Mouse (Mus musculus) CD4-positive, CD25-positive, alpha-beta regulatory T cell, adult 2 months (primary cell): Measurements from ENCODE around the gene Lcn4.

Experiments used
- DNase-seq: peaks from one replicate; pipeline ENCODE4 v3.0.0-alpha.2; 2012; ENCODE audit warnings: low read depth, low spot score

Lcn4 gene

GRCm38 (mm10) chr2:26671182-26671581 is at the start of gene Lcn4:
Gene Lcn4, minus strand, starts transcription at chr2:26671282.
- DNase-seq, result no peak

DNA sequence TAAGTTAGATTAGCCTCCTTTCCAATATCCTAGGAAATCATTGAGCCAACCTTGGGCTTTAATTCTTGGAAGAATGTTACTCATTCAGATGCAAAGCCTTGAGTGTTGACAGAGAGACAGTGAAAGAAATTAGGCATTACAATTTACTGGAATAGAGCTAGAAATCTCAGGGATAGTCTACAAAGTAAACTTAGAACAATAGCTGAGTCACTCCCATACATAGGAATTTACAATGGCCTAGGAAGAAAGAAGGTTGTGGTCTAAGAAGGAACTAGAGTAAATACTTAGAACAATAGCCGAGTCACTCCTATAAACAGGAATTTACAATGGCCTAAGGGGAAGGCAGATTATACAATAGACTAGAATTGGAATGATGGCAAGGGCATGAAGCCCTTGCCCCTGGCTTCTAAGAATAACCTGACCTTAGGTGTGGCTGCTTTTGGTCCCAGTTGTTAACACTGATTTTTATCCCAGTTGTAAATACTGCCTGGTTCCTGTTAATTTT is 15.1 kb upstream of the Lcn4 start:
- DNase-seq, result no peak

- peak; percentile 69 for DNase-seq
These were observed 2.3 kb downstream of the Lcn4 start for GRCm38 (mm10) chr2:26668746-26669145.

DNA sequence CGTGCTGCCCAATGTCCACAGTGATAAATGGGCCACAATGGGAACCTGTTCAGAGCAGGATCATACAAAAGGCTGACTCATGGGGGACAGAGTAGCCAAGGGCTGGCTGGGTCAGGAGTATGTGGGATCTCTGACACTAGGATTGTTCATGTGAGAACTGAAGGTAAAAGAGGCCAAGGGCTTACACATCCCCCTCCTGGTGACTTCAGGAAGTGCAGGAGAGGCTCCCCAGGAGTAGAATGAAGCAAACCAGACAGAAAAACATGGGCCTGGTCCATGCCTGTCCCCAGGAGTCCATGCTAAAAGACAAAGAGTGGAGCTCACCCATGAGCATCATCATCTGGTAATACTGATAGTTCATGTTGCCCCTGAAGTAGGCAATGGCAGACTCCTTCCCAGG is 7.5 kb downstream of the Lcn4 start:
- DNase-seq, result peak; percentile 78

DNA sequence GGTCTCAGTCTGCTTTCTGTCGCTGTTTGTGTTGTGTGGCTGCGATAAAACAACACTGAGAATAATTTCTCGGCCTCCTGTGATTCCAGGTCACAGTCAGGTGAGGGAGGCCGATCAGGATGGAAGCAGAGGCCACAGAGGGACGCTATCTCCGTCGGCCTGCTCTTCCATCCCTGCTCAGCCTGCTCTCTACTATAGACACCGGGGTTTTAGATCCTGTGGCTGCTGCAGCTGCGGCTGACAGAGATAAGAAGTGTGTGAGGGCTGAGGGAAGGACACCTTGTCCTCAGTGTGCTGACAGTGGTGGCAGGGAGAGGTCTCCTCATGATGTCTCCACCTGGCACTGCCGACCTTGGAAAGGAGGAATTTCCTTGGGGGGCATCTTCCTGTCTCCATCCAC is 8.0 kb downstream of the Lcn4 start:
- no peak for DNase-seq

- no peak for DNase-seq
These were observed 8.6 kb downstream of the Lcn4 start for GRCm38 (mm10) chr2:26662509-26662882.

GRCm38 (mm10) chr2:26661768-26662508 is 9.1 kb downstream of the Lcn4 start:
- DNase-seq, result no peak

DNA sequence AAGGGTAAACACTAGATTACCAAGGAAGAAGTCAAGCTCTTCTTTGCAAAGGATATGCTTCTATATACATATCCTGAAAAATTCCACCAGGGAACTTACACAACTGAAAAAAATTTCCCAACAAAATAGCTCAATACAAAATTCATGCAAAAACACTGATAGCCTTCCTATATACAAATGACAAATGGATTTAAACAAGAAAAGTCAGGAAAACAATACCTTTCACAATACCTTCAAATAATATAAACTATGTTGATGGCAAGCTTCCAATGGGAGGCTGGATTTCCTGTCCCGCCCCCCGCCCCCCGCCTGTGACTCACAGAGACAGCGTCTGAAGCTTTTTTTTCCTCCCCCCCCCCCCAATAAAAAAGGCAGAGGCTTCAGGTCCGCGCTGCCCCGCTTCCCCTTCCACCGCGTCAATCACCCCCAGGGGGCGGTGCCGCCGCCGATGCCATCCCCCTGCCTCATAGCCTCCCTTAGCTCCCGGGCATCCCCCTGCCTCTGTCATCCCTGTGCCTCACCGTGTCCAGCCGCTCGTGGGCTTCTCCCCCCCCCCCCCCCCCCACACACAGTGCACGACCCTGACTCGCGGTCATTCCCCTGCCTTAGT is 9.8 kb downstream of the Lcn4 start:
- DNase-seq, result peak; percentile 68

DNA sequence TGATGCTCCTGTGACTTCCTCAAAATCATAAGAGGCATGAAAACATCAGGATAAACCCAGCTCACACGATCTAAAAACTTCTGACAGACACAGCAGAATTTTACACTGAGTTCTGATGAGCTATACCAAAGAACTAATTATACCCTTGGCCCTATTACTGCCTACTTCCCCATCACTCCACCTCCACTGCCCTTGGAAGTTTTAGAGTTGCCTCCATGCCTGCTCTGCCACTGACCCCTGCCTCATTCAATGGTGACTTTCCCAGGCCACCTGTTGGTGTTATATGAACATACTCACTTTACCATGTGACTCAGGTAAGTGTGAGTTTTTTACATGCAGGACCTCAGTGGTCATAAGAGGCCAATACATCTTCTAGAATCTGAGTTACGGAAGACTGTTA is 13.7 kb downstream of the Lcn4 start:
- no peak for DNase-seq

DNA sequence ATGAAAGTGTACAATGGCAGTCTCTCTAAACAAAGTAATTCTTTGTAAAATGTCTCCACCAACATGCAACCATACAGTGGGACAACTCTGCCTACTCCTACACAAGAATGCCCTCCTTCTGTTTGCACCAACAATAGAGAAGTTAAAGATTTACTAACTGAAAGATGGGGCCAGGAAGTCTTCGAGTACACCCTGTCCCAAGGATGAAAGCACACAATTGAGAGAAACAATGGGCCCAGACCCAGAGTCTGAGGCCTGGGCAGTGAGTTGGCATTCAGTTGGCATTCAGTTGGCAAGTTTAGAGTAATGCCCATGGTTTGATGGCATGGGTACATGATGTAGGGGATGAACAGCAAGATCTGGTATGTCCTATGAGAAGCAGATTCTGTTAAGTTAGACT is 16.4 kb downstream of the Lcn4 start:
- DNase-seq, result no peak

GRCm38 (mm10) chr2:26646643-26647293 is 24.3 kb downstream of the Lcn4 start:
- DNase-seq, result peak; percentile 96

- DNase-seq, result peak; percentile 76
These were observed 27.1 kb downstream of the Lcn4 start for GRCm38 (mm10) chr2:26643942-26644341.

DNA sequence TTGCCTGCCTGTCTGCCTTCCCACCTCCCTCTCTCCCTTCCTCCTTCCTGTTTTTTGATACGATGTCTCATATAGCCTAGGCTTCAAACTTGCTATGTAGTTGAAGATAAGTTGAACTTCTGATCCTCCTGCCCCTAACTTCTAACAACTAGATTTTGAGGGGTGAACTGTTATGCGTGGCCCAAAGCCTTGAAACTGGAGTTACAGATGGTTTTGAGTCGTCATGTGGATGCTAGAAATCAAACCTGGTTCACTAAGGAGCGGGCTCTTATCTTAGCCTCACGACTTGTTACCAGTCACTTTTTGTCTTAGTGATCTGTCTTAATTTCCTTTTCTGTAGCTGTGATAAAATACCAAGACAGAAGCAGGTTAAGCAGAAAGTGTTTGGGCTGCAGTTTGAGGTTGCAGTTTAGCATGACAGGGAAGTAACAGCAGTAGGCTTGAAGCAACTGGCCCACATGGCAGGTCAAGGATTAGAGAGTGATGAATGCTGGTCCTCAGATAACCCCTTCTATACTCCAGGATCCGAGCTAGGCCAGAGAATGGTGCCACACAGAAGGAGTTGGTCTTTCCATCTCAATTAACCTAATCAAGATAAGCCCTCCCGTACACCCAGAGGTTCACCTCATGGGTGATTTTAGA is 30.0 kb downstream of the Lcn4 start:
- no peak for DNase-seq

DNA sequence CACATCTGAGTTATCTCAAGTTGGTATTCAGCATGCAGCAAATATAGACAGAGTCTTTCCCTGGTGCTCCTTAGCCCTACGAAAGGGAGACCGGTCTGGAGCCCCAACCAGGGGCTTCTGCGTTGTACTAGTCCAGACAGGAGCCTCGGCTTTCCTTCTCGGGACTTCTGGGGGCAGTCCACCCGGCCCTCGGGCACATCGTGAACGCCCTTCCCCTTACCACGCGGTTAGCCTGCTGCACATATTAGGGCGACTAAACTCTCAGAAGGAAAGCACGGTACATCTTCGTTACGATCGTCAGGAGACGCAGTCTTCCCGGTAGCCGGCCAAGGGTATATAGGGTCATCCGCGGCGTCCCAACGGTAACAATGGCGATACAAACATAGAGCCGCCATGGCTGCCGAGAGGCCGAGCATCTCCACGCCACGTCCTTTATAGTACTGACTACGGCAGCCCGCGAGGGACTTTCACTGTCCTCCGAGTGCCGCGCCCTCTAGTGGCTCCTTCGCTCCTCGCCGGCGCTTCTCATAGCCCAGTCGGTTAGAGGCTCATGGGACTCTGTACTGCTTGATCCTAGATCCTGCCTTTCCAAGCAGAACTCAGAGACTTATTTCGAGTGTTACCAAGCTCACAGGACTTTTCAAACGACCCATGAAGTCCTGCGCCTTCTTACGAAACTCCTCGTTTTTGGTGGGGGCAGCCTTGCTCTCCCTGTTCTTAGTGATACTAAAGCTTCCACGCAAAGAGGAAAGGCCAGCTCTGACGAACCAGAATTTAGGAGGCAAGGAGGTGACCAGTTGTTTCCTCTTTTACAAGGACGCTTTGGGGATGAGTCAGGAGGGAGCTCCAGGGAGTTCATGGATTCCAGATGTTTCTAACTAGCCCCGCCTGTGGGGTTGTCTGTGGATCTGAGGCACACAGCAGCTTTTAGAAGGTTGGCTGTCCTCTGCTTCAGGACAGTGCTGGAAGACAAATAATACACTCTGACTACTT is 30.9 kb downstream of the Lcn4 start:
- DNase-seq, result peak; percentile 97

- peak; percentile 83 for DNase-seq
These were observed 32.0 kb downstream of the Lcn4 start for GRCm38 (mm10) chr2:26639083-26639482.

GRCm38 (mm10) chr2:26638572-26638971 is 32.5 kb downstream of the Lcn4 start:
- no peak for DNase-seq

DNA sequence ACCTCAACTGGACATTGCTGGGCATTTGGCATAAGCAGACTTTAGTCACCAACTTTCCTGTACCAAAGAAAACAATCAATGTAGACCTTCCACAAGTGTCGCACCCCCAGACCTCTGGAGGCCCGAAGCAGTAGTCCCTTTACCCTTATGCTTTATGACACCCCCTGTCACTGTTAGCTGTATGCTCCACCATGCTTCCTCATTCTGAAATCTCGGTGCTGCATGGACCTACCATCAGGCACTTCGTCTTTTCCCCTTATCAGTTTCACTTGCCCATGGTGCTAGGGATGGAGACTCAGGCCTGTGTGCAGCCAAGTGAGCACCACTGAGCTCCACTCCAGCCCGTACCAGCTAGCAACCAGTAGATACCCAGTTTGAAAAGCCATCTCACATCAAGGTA is 33.0 kb downstream of the Lcn4 start:
- DNase-seq, result no peak

DNA sequence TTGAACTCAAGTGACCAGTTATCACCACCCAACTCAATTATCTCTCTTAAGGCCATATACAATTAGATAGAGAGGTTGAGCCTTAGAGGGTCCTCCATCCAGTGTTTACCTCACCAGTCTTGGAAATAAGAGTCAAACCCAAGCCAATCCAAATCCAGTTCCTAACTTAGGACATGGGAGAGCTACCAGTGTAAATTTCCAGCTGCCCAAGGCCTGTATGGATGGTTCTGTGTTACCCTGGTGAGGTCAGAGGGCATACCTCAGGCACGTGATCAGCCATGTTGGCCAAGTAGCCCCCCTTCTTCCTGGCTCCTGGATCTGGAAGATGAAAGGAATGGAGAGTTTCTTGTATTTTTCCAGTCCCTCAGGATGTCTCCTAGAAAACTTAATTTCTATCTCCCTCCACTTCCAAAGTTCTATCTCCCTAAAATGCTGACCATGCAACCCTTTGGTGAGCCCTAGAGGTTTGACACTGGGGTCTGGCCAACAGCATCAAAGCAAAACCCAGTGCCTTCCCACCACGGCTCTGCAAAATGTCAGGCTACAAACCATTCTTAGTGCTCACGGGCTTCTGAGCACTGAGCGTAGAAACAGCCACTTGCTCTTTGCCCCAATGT is 33.7 kb downstream of the Lcn4 start:
- no peak for DNase-seq

DNA sequence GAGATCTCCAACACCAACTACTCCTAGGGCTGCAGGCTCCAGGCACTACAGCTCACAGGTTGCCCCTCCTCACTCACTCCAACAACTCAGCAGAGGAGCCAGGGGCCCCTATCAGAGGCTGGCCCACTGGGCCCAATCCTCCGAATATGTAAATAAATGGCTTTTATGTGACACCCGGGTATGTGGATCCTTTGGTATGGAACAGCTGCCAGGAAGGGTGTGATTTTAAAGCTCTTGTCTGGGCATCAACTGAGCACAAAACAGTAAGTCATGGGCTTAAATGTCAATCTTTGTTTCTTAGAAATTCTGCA is 34.8 kb downstream of the Lcn4 start:
- no peak for DNase-seq

GRCm38 (mm10) chr2:26635489-26636324 is 35.4 kb downstream of the Lcn4 start:
- DNase-seq, result no peak
